8 mouse cellular contexts compared by ENCODE assay signal in genomic region chr5:103753511-103754329, GRCm38 (mm10).
DNase-seq lines count a peak whose midpoint lies in the region; ATAC-seq lines count a peak whose summit lies in the region.

No protein-coding gene starts in this region.

- H3K27ac ChIP-seq in hindbrain, embryonic 14.5 days, result peak overlapping the region; percentile 81

- H3K4me3 ChIP-seq in hindbrain, embryonic 14.5 days (replicated peaks; ENCODE audit: low read length), result peak overlapping the region; percentile 81

- peak; percentile 94 for ATAC-seq in hindbrain, embryonic 14.5 days (ENCODE audit: low FRiP score)
- ATAC-seq in megakaryocyte, adult 5-6 weeks (ENCODE audit: poor library complexity, severe bottlenecking), result peak; percentile 69

- no peaks in the 10 kb centered on the region for H3K9me3 ChIP-seq in hindbrain, embryonic 14.5 days (ENCODE audit: control insufficient read depth, low read length)

- 1% methylated on average over 79 of the region's 86 CpGs for WGBS in hindbrain, embryonic 14.5 days

- 0 out of 2 replicates have a peak, but pooled peaks cover 7% of the 10 kb centered on the region for H3K4me1 ChIP-seq in hindbrain, embryonic 14.5 days (replicated peaks; ENCODE audit: control insufficient read depth, insufficient read depth, low read length)

- peak; percentile 85 for DNase-seq in T-cell, adult 2 months (ENCODE audit: low spot score)
- DNase-seq in cerebellum, postnatal 36 days, result peak; percentile 75 to 84
- DNase-seq in frontal cortex, postnatal 36 days (ENCODE audit: low spot score in 2 of 2), result peak; percentile 80 to 82
- DNase-seq in hindbrain, embryonic 14.5 days (ENCODE audit: low spot score), result peak; percentile 69
- peak; percentile 73 to 80 for DNase-seq in left cerebral cortex, adult 8-10 months (ENCODE audit: low spot score in 2 of 2)
- peak; percentile 86 for DNase-seq in right cerebral cortex, adult 18-20 months
- DNase-seq in urinary bladder, adult 2 months (ENCODE audit: low spot score), result peak; percentile 95

- H3K27me3 ChIP-seq in hindbrain, embryonic 14.5 days (ENCODE audit: control insufficient read depth, insufficient read depth, low read length), result peaks cover 7% of the 10 kb centered on the region; the same call in 1 of the 2 replicates

- H3K4me2 ChIP-seq in hindbrain, embryonic 14.5 days (replicated peaks), result peak overlapping the region; percentile 76

- peak overlapping the region; percentile 68 for H3K9ac ChIP-seq in hindbrain, embryonic 14.5 days

- no peaks in the 10 kb centered on the region for H3K36me3 ChIP-seq in hindbrain, embryonic 14.5 days (replicated peaks; ENCODE audit: control insufficient read depth, insufficient read depth)

Comparison
In these comparisons a context has a peak if more than half of its experiments do, and no peak if none do; other contexts are left out.
1. Peak in every context shown above with its lines: DNase-seq, ATAC-seq, H3K4me3 ChIP-seq and H3K27ac ChIP-seq.